Mouse (Mus musculus) layer of hippocampus, postnatal 36 days (tissue): ENCODE measurements around the gene Uqcrh. TPM values are rescaled to one million over a fixed set of nuclear protein-coding genes. Genes with fewer than 3 reads are reported as not detected.

ENCODE experiments used
- DNase-seq, 2 experiments: peaks; one replicate each; pipeline ENCODE4 v3.0.0; 2022
- total RNA-seq, 2 experiments: library from RNA; stranded (reverse); gene quantifications; 2 replicates each; pipeline ENCODE4 v1.2.3; 2021

Uqcrh gene
- 100 to 1,000 TPM; 413 to 440 TPM for total RNA-seq

DNA sequence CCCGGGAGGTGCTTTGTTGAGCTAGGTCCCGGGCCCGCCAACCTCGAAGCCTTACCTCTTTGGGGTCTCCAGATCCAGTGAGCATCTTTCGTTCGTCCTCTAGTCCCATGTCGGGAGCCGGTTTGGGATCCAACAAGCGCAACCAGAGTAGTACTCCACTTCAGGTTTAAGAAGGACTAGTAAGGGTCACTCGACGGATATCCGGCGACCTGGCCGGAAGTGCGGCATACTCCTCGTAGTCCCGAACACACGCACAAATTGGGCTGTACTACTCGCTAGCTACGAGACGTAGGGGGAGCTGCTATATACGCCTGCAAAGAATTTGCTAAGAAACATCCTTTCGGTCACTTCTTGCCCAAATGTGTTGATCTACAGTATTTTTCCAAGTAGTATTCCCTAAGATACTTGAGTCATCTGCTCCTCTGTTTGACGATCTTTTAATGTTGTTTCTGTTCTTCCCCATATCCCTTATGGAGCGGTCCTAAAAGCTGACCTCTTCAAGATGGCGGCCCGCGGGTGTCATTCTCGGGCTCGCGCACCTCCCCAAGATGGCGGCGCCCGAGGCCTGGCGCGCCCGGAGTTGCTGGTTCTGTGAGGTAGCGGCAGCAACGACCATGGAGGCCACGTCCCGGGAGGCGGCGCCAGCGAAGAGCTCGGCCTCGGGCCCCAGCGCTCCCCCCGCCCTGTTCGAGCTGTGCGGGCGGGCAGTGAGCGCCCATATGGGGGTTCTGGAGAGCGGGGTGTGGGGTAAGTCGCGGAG lies at the start of gene Uqcrh, which contains the start of gene Lrrc41:
TSS of gene Uqcrh (minus strand) at position 211 of the 760 bp plus-strand sequence.
TSS of gene Lrrc41 (plus strand) at position 409 of the 760 bp plus-strand sequence.
- DNase-seq, result peak; percentile 94

DNA sequence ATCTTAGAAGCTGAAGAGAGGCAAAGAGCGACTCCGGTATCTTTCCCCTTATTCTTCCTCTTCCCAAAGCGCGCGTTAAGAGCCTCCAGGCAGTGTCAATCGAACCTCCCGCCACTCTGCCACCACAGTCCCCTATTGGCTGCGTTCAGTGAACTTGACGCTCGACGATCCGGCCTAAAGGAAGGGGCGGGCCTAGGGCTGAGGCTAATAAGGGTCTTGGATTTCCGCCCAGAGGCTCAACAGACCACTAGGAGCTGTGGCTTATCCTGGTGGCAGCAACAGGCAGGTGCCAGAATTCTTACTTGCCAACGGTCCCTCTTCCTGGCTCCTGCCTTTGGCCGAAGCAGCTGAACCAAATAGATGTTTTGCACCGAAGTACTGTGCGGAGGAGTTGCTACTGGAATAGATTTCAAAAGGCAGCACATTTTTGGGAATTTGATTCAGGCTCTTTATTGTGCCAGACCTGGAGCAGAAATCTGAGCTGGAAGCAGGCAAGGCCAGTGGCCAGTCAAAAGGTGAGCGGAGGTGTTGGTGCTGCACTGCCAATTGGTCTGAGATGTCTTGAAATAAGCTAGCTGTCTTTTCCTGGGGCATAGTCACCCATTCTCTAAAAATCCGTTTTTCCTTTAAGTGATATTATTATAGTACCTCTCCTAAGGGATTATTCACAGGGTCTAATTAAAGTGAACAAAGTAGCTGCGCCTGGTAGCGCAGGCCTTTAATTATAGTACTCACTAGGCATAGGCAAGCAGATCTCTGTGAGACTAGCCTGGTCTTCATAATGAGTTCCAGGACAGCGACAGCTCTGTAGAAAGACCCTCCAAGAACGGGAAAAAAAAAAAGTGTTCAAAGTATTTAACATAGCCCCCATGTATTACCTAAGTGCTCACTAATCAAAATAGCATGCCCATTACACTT lies 49.0 kb upstream of the Uqcrh start, which contains the start of the genes Rad54l and Pomgnt1:
TSS of gene Rad54l (minus strand) at position 89 of the 918 bp plus-strand sequence.
TSS of gene Pomgnt1 (plus strand) at position 239 of the 918 bp plus-strand sequence.
- peak; percentile 75 to 78 for DNase-seq

- no peak for DNase-seq
These were observed 47.9 kb upstream of the Uqcrh start for GRCm38 (mm10) chr4:116122762-116123161.

DNA sequence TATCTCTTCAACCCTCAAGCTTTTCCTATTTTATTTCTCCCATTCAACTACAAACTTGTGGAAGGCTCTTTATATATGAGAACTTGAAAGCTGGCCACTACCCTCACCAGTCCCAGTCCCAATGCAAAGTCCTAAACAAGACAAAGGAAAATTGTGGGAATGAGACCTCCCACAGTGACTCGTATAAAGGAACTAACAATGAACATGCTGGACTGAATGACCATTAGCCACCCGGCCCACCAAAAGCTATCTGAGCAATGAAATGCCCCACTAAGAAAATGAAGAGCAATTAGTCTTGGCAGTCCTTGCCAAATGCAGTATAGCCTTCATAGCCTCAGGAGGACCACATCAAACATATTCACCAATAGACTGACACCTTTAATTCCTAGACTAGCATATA lies 36.6 kb upstream of the Uqcrh start:
- no peak for DNase-seq

- no peak for DNase-seq
These were observed 35.8 kb upstream of the Uqcrh start for GRCm38 (mm10) chr4:116110695-116111094.

DNA sequence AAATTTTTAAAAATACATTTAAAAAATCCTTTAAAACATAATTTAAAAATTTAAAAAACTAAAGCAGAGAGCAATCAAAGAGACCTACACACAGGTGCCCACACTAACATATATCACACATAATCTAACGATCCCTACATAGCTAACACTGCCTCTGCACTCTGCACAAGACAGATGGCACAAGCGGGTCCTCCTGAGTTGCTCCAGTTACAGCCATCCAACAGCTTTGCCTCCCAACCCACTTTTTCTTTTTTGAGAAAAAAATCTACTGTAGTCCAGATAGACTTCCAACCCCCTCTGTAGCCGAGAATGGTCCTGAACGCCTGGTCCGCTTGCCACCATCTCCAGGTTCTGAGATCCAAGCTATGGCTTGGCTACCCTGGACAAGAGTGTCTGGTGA lies 30.4 kb upstream of the Uqcrh start:
- no peak for DNase-seq

DNA sequence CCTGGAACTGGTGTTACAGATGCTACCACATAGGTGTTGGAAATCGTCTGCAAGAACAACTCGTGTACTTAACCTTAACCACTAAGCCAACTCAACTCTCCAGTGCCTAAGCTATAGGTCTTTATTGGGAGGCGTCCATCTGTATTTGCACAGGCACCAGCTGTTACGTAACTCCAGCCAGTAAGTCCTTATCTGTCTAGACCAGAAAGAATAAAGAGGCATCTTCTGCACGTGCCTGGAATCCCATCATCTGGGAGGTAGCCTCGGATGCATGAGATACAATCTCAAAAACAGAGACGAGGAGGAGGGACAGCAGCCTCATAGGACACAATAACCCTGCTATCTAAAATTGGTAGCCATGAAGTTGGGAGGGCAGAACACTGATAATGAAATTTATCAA lies 26.1 kb upstream of the Uqcrh start:
- no peak for DNase-seq

DNA sequence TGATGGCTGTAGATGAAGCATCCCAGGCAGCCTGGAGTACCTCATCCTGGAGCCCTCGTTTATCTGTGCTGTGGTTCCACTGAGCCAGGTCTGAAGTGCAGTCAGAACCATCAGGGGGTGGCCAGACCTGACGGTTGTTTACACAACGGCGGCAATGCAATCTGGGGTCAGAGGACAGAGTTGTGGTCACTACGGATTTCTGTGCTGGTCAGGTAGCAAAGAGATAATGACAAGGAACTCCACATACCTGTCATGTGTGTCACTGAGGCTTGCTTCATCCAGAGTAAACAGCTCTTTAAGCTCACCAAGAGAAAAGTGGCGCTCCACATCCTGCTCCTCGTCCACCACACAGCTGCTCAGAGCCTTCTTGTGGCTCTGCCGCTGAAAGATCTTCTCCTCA lies 22.3 kb upstream of the Uqcrh start:
- DNase-seq, result no peak

GRCm38 (mm10) chr4:116096291-116096690 lies 21.4 kb upstream of the Uqcrh start:
- no peak for DNase-seq

DNA sequence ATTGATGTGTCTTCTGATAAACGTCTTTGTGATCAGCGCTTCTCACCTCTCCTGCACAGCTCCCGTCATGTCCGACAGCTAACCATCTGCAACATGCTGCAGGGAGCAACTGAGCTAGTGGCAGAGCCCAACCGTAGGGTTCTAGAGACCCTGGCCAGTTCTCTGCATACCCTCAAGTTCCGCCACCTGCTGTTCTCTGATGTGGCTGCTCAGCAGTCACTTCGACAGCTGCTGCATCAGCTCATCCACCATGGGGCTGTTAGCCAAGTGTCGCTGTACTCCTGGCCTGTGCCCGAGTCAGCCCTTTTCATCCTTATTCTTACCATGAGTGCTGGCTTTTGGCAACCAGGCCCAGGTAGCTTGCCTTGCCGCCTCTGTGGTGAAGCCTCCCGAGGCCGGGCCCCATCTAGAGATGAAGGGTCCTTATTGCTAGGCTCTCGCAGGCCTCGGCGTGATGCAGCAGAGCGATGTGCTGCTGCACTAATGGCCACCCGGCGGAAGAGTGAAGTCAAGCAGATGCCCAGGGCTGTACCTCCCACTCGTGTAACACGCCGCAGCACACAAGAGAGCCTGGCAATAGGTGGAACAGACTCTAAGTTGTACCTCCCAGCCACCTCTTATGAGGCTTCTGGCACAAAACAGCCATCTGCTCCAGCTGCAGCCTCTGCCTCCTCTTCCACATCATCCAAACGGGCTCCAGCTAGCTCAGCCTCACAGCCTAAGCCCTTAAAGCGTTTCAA lies 13.8 kb upstream of the Uqcrh start:
- no peak for DNase-seq

DNA sequence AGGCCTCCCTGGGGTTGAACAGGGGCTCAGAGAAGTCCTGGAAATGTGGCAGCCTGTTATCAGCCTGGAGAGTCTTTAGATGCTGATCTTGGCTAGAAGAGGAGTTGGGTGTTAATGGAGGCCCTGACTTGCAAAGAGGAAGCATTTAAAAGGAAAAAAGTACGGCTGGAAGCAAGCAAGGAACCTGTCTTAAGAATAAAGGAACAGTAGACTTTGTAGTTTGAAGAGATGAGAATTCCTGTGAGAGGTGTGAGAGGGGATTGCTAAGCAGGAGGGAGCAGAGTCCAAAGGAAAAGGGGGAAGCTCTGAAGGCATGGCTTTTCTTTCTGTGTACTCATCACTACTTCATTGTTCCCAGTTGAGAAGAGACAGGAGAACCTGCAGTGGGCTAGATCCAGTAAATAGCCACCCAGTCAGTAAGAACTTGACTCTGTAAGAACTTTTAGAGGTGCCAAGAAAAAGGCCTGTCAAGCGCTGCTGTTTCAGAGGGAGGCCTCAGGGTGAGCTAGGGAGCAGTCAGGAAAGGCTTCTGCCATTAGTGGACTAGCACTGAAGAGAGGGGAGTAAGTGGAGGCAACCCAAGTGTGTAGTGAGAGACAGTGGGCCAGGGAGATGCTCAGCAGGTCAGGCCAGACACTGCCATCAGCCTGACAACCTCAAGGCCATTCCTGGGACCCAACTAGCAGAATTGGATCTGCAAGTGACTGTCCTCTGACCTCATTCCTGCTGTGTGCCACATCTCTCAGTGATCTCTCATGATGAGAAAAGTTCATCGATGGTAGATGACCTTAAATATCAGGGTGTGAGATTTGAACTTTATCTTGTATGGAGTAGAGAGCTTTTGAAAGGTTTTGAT lies 2.6 kb upstream of the Uqcrh start:
- DNase-seq, result no peak

GRCm38 (mm10) chr4:116076369-116077231 lies 1.7 kb upstream of the Uqcrh start:
- DNase-seq, result peak in 1 of 2 experiments; percentile 40

DNA sequence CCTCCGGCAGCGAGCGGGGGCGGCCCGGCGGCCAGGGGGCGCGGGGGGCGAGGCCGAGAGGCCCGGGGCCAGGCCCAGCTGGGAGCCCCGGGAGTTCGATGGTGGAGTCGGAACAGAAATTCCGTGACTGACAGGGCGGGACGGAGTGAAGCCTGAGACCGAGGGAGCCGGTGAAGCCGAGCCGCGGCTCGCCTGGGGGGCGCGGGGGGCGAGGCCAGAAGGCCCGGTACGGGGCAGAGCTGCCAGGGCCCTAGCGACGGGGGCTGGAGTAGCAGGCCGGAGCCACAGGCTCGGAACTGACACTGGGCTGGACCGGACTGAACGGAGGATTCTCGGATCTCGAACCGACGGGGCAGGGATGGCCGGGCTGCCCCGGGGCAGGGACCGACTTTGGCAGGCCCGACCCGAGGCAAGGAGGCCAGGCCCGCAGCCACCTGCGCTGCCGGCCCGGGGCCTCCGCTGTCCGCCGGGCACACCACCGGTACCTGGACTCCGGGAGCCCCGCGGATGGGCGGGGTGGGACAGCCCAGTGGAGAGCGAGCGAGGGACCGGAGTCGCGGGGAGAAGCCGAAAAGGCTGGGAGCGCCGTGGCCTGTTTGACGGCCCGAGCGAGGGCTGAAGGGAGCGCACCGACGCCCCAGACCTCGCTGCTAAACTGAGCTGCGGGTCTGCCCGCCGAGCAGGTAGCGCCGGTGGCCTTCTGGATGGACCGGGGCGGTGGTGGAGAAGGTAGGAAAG lies 929 bp upstream of the Uqcrh start:
- peak; percentile 57 to 67 for DNase-seq

- DNase-seq, result no peak
These were observed 661 bp downstream of the Uqcrh start for GRCm38 (mm10) chr4:116074145-116074675.

DNA sequence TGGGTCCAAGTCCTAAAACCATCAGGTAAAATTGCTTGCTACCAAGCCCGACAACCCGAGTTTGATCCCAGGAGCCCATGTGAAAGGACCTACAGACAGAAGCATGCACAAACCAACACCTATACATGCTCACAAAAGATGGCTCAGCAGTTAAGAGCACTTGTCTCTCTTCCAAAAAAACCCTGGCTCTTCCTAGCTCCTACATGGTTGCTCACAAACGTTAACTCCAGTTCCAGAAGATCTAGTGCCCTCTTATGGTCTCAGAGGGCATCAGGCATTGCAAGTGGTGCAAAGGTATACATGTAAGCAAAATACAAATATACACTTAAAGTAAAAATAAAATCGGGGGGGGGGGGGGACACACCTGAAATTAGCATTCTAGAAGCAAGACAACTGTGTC lies 1.7 kb downstream of the Uqcrh start:
- DNase-seq, result no peak

- DNase-seq, result no peak
These were observed 4.8 kb downstream of the Uqcrh start for GRCm38 (mm10) chr4:116070116-116070515.

- no peak for DNase-seq
These were observed 11.0 kb downstream of the Uqcrh start for GRCm38 (mm10) chr4:116063855-116064254.

DNA sequence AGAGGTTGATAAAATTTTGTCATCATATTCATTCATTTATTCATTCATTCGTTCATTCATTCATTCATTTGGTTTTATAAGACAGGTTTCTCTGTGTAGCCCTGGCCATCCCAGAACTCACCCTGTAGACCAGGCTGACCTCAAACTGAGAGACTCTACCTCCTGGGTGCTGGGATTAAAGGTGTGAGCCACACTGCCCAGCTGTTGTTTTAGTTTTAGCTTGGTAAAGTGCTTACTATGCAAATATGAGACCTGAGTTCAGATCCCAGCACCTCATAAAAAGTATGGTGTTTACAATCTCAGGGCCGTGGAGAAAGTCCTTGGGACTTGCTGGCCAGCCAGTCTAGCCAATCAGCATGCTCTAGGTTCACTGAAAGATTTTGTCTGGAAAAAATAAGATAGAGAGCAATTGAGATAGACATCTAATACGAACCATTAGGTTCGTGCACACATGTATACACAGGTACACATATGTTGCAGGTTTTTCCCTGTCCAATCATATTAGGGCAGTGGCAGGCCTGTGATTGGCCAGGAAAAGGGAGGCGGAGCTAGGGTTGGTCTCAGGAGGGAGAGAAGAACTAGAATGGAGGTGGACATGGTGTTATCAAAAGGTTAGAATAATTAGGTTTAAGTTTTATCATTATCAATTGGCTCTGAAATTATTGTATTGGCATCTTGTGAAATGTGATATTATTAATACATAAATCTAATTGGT lies 15.7 kb downstream of the Uqcrh start:
- DNase-seq, result no peak

- no peak for DNase-seq
These were observed 17.3 kb downstream of the Uqcrh start for GRCm38 (mm10) chr4:116057559-116057958.
